Mouse (Mus musculus): Measurements from ENCODE around the gene Mutyh. TPM values are rescaled to one million over a fixed set of nuclear protein-coding genes. Genes with fewer than 3 reads are reported as not detected.

Mutyh gene
- polyA plus RNA-seq, 1 experiment from 2014 or later: 17.7 TPM

GRCm38 (mm10) chr4:116788956-116789355 lies 18.6 kb upstream of the Mutyh start:
- no peak overlapping the region for H3K9ac ChIP-seq
- 7% methylated on average over 3 of the region's 3 CpGs for WGBS

GRCm38 (mm10) chr4:116792453-116792852 lies 15.1 kb upstream of the Mutyh start:
- H3K4me2 ChIP-seq: no peak overlapping the region
- no peak for ATAC-seq (ENCODE audit: low FRiP score)
- H3K27ac ChIP-seq: no peak overlapping the region
- H3K27me3 ChIP-seq: no peaks in the 10 kb centered on the region
- H3K4me1 ChIP-seq: no peaks in the 10 kb centered on the region
- 91% methylated on average over 8 of the region's 8 CpGs for WGBS
- H3K36me3 ChIP-seq (replicated peaks): no peaks in the 10 kb centered on the region
- H3K4me3 ChIP-seq (replicated peaks): no peak overlapping the region
- no peaks in the 10 kb centered on the region for H3K9me3 ChIP-seq
- no peak overlapping the region for H3K9ac ChIP-seq

More at GRCm38 (mm10) chr4:116788956-116789355, 18.6 kb upstream of the Mutyh start:
- no peak overlapping the region for H3K27ac ChIP-seq
- no peak overlapping the region for H3K4me3 ChIP-seq (replicated peaks)
- H3K27me3 ChIP-seq: no peaks in the 10 kb centered on the region
- no peaks in the 10 kb centered on the region for H3K4me1 ChIP-seq
- peak; percentile 63; the same call in 1 of the 2 replicates for ATAC-seq (ENCODE audit: low FRiP score)
- H3K4me2 ChIP-seq: no peak overlapping the region
- H3K9me3 ChIP-seq: no peaks in the 10 kb centered on the region
- H3K36me3 ChIP-seq (replicated peaks): no peaks in the 10 kb centered on the region

- H3K36me3 ChIP-seq (replicated peaks): no peaks in the 10 kb centered on the region
- no peaks in the 10 kb centered on the region for H3K27me3 ChIP-seq
- no peak overlapping the region for H3K27ac ChIP-seq
- ATAC-seq (ENCODE audit: low FRiP score): no peak
- no peaks in the 10 kb centered on the region for H3K4me1 ChIP-seq
- H3K4me2 ChIP-seq: no peak overlapping the region
- H3K4me3 ChIP-seq (replicated peaks): no peak overlapping the region
- 75% methylated on average over 2 of the region's 2 CpGs for WGBS
- no peaks in the 10 kb centered on the region for H3K9me3 ChIP-seq
- no peak overlapping the region for H3K9ac ChIP-seq
Observed at GRCm38 (mm10) chr4:116794273-116794672, 13.2 kb upstream of the Mutyh start.

- H3K4me3 ChIP-seq (replicated peaks): no peak overlapping the region
- 84% methylated on average over 1 of the region's 1 CpGs for WGBS
- H3K9me3 ChIP-seq: no peaks in the 10 kb centered on the region
- ATAC-seq (ENCODE audit: low FRiP score): no peak
- no peaks in the 10 kb centered on the region for H3K36me3 ChIP-seq (replicated peaks)
- no peaks in the 10 kb centered on the region for H3K4me1 ChIP-seq
- no peak overlapping the region for H3K4me2 ChIP-seq
- H3K9ac ChIP-seq: no peak overlapping the region
- no peaks in the 10 kb centered on the region for H3K27me3 ChIP-seq
- no peak overlapping the region for H3K27ac ChIP-seq
Observed at GRCm38 (mm10) chr4:116796442-116797110, 10.9 kb upstream of the Mutyh start.

GRCm38 (mm10) chr4:116799901-116800300 lies 7.6 kb upstream of the Mutyh start:
- peaks cover 28% of the 10 kb centered on the region for H3K36me3 ChIP-seq (replicated peaks)
- H3K9ac ChIP-seq: no peak overlapping the region
- no peaks in the 10 kb centered on the region for H3K9me3 ChIP-seq
- WGBS: 39% methylated on average over 5 of the region's 5 CpGs
- H3K4me1 ChIP-seq: no peaks in the 10 kb centered on the region
- H3K4me3 ChIP-seq (replicated peaks): no peak overlapping the region
- ATAC-seq (ENCODE audit: low FRiP score): no peak
- H3K27ac ChIP-seq: no peak overlapping the region
- H3K4me2 ChIP-seq: no peak overlapping the region
- H3K27me3 ChIP-seq: no peaks in the 10 kb centered on the region

GRCm38 (mm10) chr4:116811012-116811411 lies 3.5 kb downstream of the Mutyh start:
- Histone ChIP-seq H3K4me3 (replicated peaks) (no peak overlapping the region), H3K9me3 (no peaks in the 10 kb centered on the region), H3K4me1 (peaks cover 13% of the 10 kb centered on the region), H3K27me3 (no peaks in the 10 kb centered on the region), H3K36me3 (replicated peaks) (peaks cover 8% of the 10 kb centered on the region; the same call in 1 of the 2 replicates), H3K9ac (no peak overlapping the region), H3K27ac (no peak overlapping the region), H3K4me2 (no peak overlapping the region)
- no peak for ATAC-seq (ENCODE audit: low FRiP score)
- 90% methylated on average over 3 of the region's 3 CpGs for WGBS

- Histone ChIP-seq H3K9me3 (no peaks in the 10 kb centered on the region), H3K27ac (no peak overlapping the region), H3K4me2 (no peak overlapping the region), H3K9ac (no peak overlapping the region), H3K4me1 (peaks cover 1% of the 10 kb centered on the region; the same call in 1 of the 2 replicates), H3K36me3 (replicated peaks) (peaks cover 27% of the 10 kb centered on the region), H3K27me3 (peaks cover 14% of the 10 kb centered on the region), H3K4me3 (replicated peaks) (no peak overlapping the region)
- ATAC-seq (ENCODE audit: low FRiP score): no peak
- WGBS: 95% methylated on average over 5 of the region's 5 CpGs
Observed at GRCm38 (mm10) chr4:116815276-116815675, 7.8 kb downstream of the Mutyh start.

GRCm38 (mm10) chr4:116817486-116817885 lies 10.0 kb downstream of the Mutyh start:
- peaks cover 27% of the 10 kb centered on the region for H3K36me3 ChIP-seq (replicated peaks)
- peaks cover 29% of the 10 kb centered on the region for H3K27me3 ChIP-seq
- H3K4me2 ChIP-seq: no peak overlapping the region
- H3K4me3 ChIP-seq (replicated peaks): no peak overlapping the region
- WGBS: 96% methylated on average over 6 of the region's 6 CpGs
- H3K4me1 ChIP-seq: peaks cover 14% of the 10 kb centered on the region
- H3K9me3 ChIP-seq: no peaks in the 10 kb centered on the region
- ATAC-seq (ENCODE audit: low FRiP score): no peak
- no peak overlapping the region; the same call in 1 of the 2 replicates for H3K9ac ChIP-seq
- no peak overlapping the region for H3K27ac ChIP-seq

- Histone ChIP-seq H3K4me3 (replicated peaks) (peak overlapping the region; percentile 47), H3K4me1 (peaks cover 28% of the 10 kb centered on the region), H3K9me3 (no peaks in the 10 kb centered on the region), H3K27ac (no peak overlapping the region), H3K27me3 (peaks cover 38% of the 10 kb centered on the region), H3K36me3 (replicated peaks) (peaks cover 26% of the 10 kb centered on the region), H3K9ac (peak overlapping the region; percentile 61), H3K4me2 (peak overlapping the region; percentile 94)
- ATAC-seq (ENCODE audit: low FRiP score): no peak; the same call in 1 of the 2 replicates
- 22% methylated on average over 32 of the region's 32 CpGs for WGBS
Observed at GRCm38 (mm10) chr4:116819968-116820901, 12.7 kb downstream of the Mutyh start.

GRCm38 (mm10) chr4:116820902-116821693 lies 13.6 kb downstream of the Mutyh start:
- peak overlapping the region; percentile 61 for H3K9ac ChIP-seq
- no peak overlapping the region for H3K27ac ChIP-seq
- peak overlapping the region; percentile 47 for H3K4me3 ChIP-seq (replicated peaks)
- no peaks in the 10 kb centered on the region for H3K9me3 ChIP-seq
- H3K36me3 ChIP-seq (replicated peaks): peaks cover 20% of the 10 kb centered on the region
- WGBS: under 1% methylated on average over 51 of the region's 51 CpGs
- ATAC-seq (ENCODE audit: low FRiP score): peak; percentile 70
- H3K27me3 ChIP-seq: peaks cover 38% of the 10 kb centered on the region
- H3K4me2 ChIP-seq: peak overlapping the region; percentile 94
- peaks cover 31% of the 10 kb centered on the region for H3K4me1 ChIP-seq

- Histone ChIP-seq H3K4me2 (peak within 1 kb of the TSS; percentile 94), H3K4me3 (replicated peaks) (peak within 1 kb of the TSS; percentile 47), H3K27ac (no peak within 1 kb of the TSS), H3K9ac (peak within 1 kb of the TSS; percentile 61), H3K9me3 (no peaks in the 10 kb centered on the region), H3K27me3 (peaks cover 38% of the 10 kb centered on the region), H3K36me3 (replicated peaks) (peaks cover 14% of the 10 kb centered on the region), H3K4me1 (peaks cover 31% of the 10 kb centered on the region)
- WGBS: 12% methylated on average over 9 of the region's 9 CpGs
- ATAC-seq (ENCODE audit: low FRiP score): peak; percentile 28; the same call in 1 of the 2 replicates
Observed at GRCm38 (mm10) chr4:116821694-116822016, 14.1 kb downstream of the Mutyh start, which contains the start of gene Hpdl. TSS of gene Hpdl (minus strand) at chr4:116821707.

Measured in forebrain, embryonic 12.5 days (tissue).